In the genomic region with DNA sequence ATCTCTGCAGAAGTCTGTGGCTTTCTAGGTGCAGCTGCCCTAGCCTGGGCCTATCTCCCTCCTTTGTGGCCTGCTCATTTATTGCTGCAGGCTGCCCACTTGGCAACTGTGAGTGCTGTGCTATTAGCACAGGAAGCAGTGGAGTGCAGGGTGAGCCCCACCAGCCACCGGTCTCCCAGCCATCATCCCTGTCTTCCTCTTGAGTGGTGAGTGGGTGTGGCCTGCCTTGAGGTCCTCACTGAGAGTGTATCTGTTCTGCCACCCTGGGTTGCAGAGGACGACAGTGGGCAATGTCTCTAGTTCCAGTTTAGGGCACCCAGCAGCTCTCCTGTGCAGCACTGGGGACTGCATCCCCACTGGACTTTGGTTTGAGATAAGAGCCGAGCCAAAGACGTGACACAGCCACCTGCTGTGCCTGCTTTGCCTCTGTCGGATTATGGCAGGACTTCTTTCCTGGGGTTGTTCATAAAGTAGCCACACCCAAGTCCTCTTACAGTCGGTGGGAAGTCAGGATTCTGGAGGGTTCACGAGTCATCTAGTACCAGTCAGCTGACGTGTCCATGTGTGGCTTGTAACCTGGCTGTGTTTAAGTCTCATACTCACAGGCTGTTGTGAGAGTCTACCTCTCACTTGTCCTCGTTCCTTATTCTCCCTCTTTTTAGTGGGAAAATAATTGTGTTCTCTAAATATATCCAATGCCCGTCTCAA, we compare ENCODE assay signal across 16 mouse cellular contexts. TPM values are rescaled to one million over a fixed set of nuclear protein-coding genes. Genes with fewer than 3 reads are reported as not detected.
A peak's percentile ranks its signal among the peaks of the same experiment; 100 is the strongest.
DNase-seq lines count a peak whose midpoint lies in the region; ATAC-seq lines count a peak whose summit lies in the region.
"Had no signal": no experiment of that assay in that cellular context is flagged by ENCODE, and none has a peak within 500 bp of the region (broad histone marks: within the 10 kb centered on the region; RNA-seq: fewer than 3 reads in every experiment).

No protein-coding gene starts in this region.

- H3K4me2 ChIP-seq in liver, embryonic 13.5 days, result 0 out of 2 replicates have a peak overlapping the region, but pooled peaks have one; percentile 12
- peak overlapping the region; percentile 24 for H3K4me2 ChIP-seq in intestine, embryonic 15.5 days (replicated peaks)
- H3K4me2 ChIP-seq in stomach, embryonic 16.5 days (ENCODE audit: low read depth, low read length), result no peak overlapping the region
- H3K4me2 ChIP-seq: limb, embryonic 15.5 days had no signal

- peaks cover 11% of the 10 kb centered on the region for H3K36me3 ChIP-seq in heart, embryonic 10.5 days
- H3K36me3 ChIP-seq in liver, embryonic 13.5 days, result peaks cover 11% of the 10 kb centered on the region
- no peaks in the 10 kb centered on the region for H3K36me3 ChIP-seq in intestine, embryonic 15.5 days
- H3K36me3 ChIP-seq in stomach, embryonic 16.5 days (ENCODE audit: control insufficient read depth, insufficient read depth, low read length), result no peaks in the 10 kb centered on the region
- H3K36me3 ChIP-seq: limb, embryonic 15.5 days had no signal

- H3K27ac ChIP-seq in heart, embryonic 10.5 days, result no peak overlapping the region
- H3K27ac ChIP-seq in liver, embryonic 13.5 days, result no peak overlapping the region; the same call in 1 of the 2 replicates
- H3K27ac ChIP-seq in intestine, embryonic 15.5 days, result peak overlapping the region; percentile 70
- H3K27ac ChIP-seq in stomach, embryonic 16.5 days (ENCODE audit: low read length), result 0 out of 2 replicates have a peak overlapping the region, but pooled peaks have one; percentile 8
- H3K27ac ChIP-seq: limb, embryonic 15.5 days had no signal

- H3K27me3 ChIP-seq in heart, embryonic 10.5 days (ENCODE audit: insufficient read depth, poor library complexity, severe bottlenecking), result no peaks in the 10 kb centered on the region
- no peaks in the 10 kb centered on the region for H3K27me3 ChIP-seq in liver, embryonic 13.5 days
- no peaks in the 10 kb centered on the region for H3K27me3 ChIP-seq in intestine, embryonic 15.5 days (replicated peaks)
- H3K27me3 ChIP-seq in stomach, embryonic 16.5 days (ENCODE audit: control insufficient read depth, insufficient read depth, low read length), result no peaks in the 10 kb centered on the region
- H3K27me3 ChIP-seq: limb, embryonic 15.5 days had no signal

- H3K4me3 ChIP-seq in heart, embryonic 10.5 days, result no peak overlapping the region
- no peak overlapping the region for H3K4me3 ChIP-seq in liver, embryonic 13.5 days (replicated peaks)
- no peak overlapping the region for H3K4me3 ChIP-seq in intestine, embryonic 15.5 days (replicated peaks)
- H3K4me3 ChIP-seq in stomach, embryonic 16.5 days (replicated peaks; ENCODE audit: low read length), result no peak overlapping the region
- H3K4me3 ChIP-seq: erythroblast, embryonic 14.5 days; limb, embryonic 15.5 days had no signal

- peaks cover 51% of the 10 kb centered on the region for H3K4me1 ChIP-seq in heart, embryonic 10.5 days
- H3K4me1 ChIP-seq in liver, embryonic 13.5 days (replicated peaks), result peaks cover 68% of the 10 kb centered on the region
- peaks cover 29% of the 10 kb centered on the region for H3K4me1 ChIP-seq in intestine, embryonic 15.5 days (replicated peaks)
- H3K4me1 ChIP-seq in stomach, embryonic 16.5 days (ENCODE audit: control insufficient read depth, insufficient read depth, low read length), result 0 out of 2 replicates have a peak, but pooled peaks cover 7% of the 10 kb centered on the region

- 51% methylated on average over 10 of the region's 10 CpGs for WGBS in heart, embryonic 10.5 days
- 45% methylated on average over 10 of the region's 10 CpGs for WGBS in liver, embryonic 13.5 days (ENCODE audit: insufficient replicate concordance)
- 55% methylated on average over 10 of the region's 10 CpGs for WGBS in intestine, embryonic 15.5 days
- 52% methylated on average over 10 of the region's 10 CpGs for WGBS in stomach, embryonic 16.5 days

- H3K9me3 ChIP-seq in heart, embryonic 10.5 days, result no peaks in the 10 kb centered on the region
- H3K9me3 ChIP-seq in liver, embryonic 13.5 days (replicated peaks), result no peaks in the 10 kb centered on the region
- no peaks in the 10 kb centered on the region for H3K9me3 ChIP-seq in intestine, embryonic 15.5 days
- H3K9me3 ChIP-seq in stomach, embryonic 16.5 days (replicated peaks; ENCODE audit: control insufficient read depth, low read length), result no peaks in the 10 kb centered on the region; the same call in 1 of the 2 replicates
- H3K9me3 ChIP-seq: limb, embryonic 15.5 days had no signal

- ATAC-seq in liver, embryonic 13.5 days (ENCODE audit: low read depth), result no peak
- peak; percentile 93 for ATAC-seq in intestine, embryonic 15.5 days
- peak; percentile 76 for ATAC-seq in stomach, embryonic 16.5 days (ENCODE audit: insufficient read depth, low FRiP score)

- H3K9ac ChIP-seq in liver, embryonic 13.5 days, result no peak overlapping the region
- H3K9ac ChIP-seq in intestine, embryonic 15.5 days, result no peak overlapping the region
- no peak overlapping the region for H3K9ac ChIP-seq in stomach, embryonic 16.5 days (ENCODE audit: low read length)
- H3K9ac ChIP-seq: limb, embryonic 15.5 days had no signal

- DNase-seq in heart, adult 11 months, result peak; percentile 91
- DNase-seq in heart, embryonic 10.5 days (ENCODE audit: low spot score), result no peak
- DNase-seq in liver, embryonic 13.5 days, result no peak
- no peak for DNase-seq in liver
- DNase-seq in embryo, embryonic 11 days, result no peak
- DNase-seq in adrenal gland, postnatal 10 days, result no peak
- DNase-seq: gastrocnemius, postnatal 10 days; heart, postnatal 4 days; kidney, adult 11 months; kidney, postnatal 4 days; layer of hippocampus, postnatal 36 days; right cerebral cortex, postnatal 14 days had no signal

RNA-seq across cellular contexts. Expression of a gene that starts 16.9 kb away (rescaled TPM):
- 6.3 and 8.2 TPM in 2 replicates for polyA plus RNA-seq in heart, embryonic 10.5 days (2016; fragmentation: Nextera tagmentation; extraction: Ambion mirVana)
- 3.4 and 5.1 TPM in 2 replicates for polyA plus RNA-seq in liver, embryonic 13.5 days (2015; fragmentation: Nextera tagmentation; extraction: Ambion mirVana)
- 6.7 and 6.9 TPM in 2 replicates for polyA plus RNA-seq in intestine, embryonic 15.5 days (2015; fragmentation: Nextera tagmentation; extraction: Ambion mirVana)
- polyA plus RNA-seq in stomach, embryonic 16.5 days (2015; fragmentation: Nextera tagmentation; extraction: Ambion mirVana), result 6.1 and 6.5 TPM in 2 replicates
- 10 to 100 TPM; 44.5 to 46.3 TPM for total RNA-seq in adrenal gland, postnatal 10 days (2021)

RNA-seq across cellular contexts. Expression of a gene that starts 29.9 kb away (rescaled TPM):
- polyA plus RNA-seq in heart, embryonic 10.5 days (2016; fragmentation: Nextera tagmentation; extraction: Ambion mirVana), result 8.0 and 13.3 TPM in 2 replicates
- 3.8 and 4.5 TPM in 2 replicates for polyA plus RNA-seq in liver, embryonic 13.5 days (2015; fragmentation: Nextera tagmentation; extraction: Ambion mirVana)
- 6.4 and 6.7 TPM in 2 replicates for polyA plus RNA-seq in intestine, embryonic 15.5 days (2015; fragmentation: Nextera tagmentation; extraction: Ambion mirVana)
- 4.8 and 5.3 TPM in 2 replicates for polyA plus RNA-seq in stomach, embryonic 16.5 days (2015; fragmentation: Nextera tagmentation; extraction: Ambion mirVana)
- total RNA-seq in adrenal gland, postnatal 10 days (2021), result 1 to 10 TPM; 4.5 to 6.2 TPM

Comparison
In these comparisons a context has a peak if more than half of its experiments do, and no peak if none do; other contexts are left out.
1. H3K27ac ChIP-seq: peak in intestine, embryonic 15.5 days (single experiment) and stomach, embryonic 16.5 days (single experiment); none in heart, embryonic 10.5 days (single experiment) and liver, embryonic 13.5 days (single experiment).